Mouse (Mus musculus): ENCODE measurements around the gene Zcchc2. TPM values are rescaled to one million over a fixed set of nuclear protein-coding genes. Genes with fewer than 3 reads are reported as not detected.
A peak's percentile ranks its signal among the peaks of the same experiment; 100 is the strongest.

Gene Zcchc2
- total and polyA plus RNA-seq, 3 experiments: 6.8 to 12.6 (median 7.8) TPM

GRCm38 (mm10) chr1:105956057-105956456, 34.1 kb upstream of the Zcchc2 start:
- dilution Hi-C loops (cut with MboI; ENCODE audit: extremely low pct_ligation_motif_present, extremely low pct_unique_long_range_greater_than_20kb, low sequenced_read_pairs): no loop called here
- no peak overlapping the region for H3K27ac ChIP-seq (ENCODE audit: insufficient read depth, low read depth)
- H3K4me1 ChIP-seq (ENCODE audit: control insufficient read depth in 1 of 2, insufficient read depth in 2 of 2): no peaks in the 10 kb centered on the region
- H3K27me3 ChIP-seq (replicated peaks): no peaks in the 10 kb centered on the region
- H3K9me3 ChIP-seq (replicated peaks; ENCODE audit: low read length): no peaks in the 10 kb centered on the region
- in situ Hi-C loops (cut with MboI; ENCODE audit: low pct_ligation_motif_present, low pct_unique_long_range_greater_than_20kb, low sequenced_read_pairs): no loop called here
- DNase-seq (ENCODE audit: extremely low read depth): no peak
- H3K4me2 ChIP-seq (ENCODE audit: insufficient read depth, low read depth, poor library complexity, severe bottlenecking): no peak overlapping the region
- no peak for TF ChIP-seq E2F4 (IDR thresholded peaks at IDR 0.05; ENCODE audit: insufficient replicate concordance, low read depth, low read length)
- no peak for TF ChIP-seq CHD2 (IDR thresholded peaks at IDR 0.05; ENCODE audit: low read length)
- no peak for TF ChIP-seq PAX5 (IDR thresholded peaks at IDR 0.05; ENCODE audit: low read length)
- TF ChIP-seq GABPA (IDR thresholded peaks at IDR 0.05; ENCODE audit: insufficient replicate concordance, low read depth, low read length): no peak
- TF ChIP-seq CTCF (conservative IDR thresholded peaks at IDR 0.05 in 1 of 2, IDR thresholded peaks at IDR 0.05 in 1 of 2; ENCODE audit: low read depth in 2 of 2, low read length in 2 of 2): no peak
- H3K36me3 ChIP-seq (replicated peaks in 1 of 2; ENCODE audit: control insufficient read depth in 1 of 2, insufficient read depth in 1 of 2, low read length in 1 of 2): no peaks in the 10 kb centered on the region
- H3K9ac ChIP-seq (ENCODE audit: insufficient read depth, low read depth): no peak overlapping the region
- no peak overlapping the region for H3K4me3 ChIP-seq (replicated peaks in 1 of 3; ENCODE audit: low read depth in 2 of 3, low read length in 2 of 3, poor library complexity in 1 of 3)
- no peaks in the 10 kb centered on the region for H3K79me2 ChIP-seq (replicated peaks; ENCODE audit: control insufficient read depth, extremely low read depth, insufficient read depth, poor library complexity, severe bottlenecking)

DNA sequence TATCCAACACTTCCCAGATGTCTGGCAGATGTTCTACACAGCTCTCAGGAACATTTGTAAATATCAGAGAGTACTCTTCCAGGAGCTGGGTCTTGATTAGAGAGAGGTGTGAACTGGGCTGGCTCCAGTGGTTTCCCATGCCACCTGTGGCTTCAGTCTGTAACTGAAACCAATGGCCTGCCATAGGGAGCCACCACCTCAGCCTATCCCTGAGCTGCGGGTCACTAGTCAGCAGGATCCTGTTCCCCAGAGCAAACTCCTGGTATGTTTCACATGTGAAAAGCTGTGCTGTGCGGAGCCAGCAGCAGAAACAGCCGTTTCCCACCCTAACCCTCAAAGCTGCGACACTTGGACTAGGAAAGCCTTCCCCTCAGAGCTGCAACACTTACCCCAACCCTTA, 28.7 kb upstream of the Zcchc2 start:
- Histone ChIP-seq H3K27ac (ENCODE audit: insufficient read depth, low read depth) (no peak overlapping the region), H3K9ac (ENCODE audit: insufficient read depth, low read depth) (no peak overlapping the region), H3K4me1 (ENCODE audit: control insufficient read depth in 1 of 2, insufficient read depth in 2 of 2) (0 out of 4 replicates have a peak, but pooled peaks cover 0 to 2% of the 10 kb centered on the region in 2 experiments), H3K27me3 (replicated peaks) (no peaks in the 10 kb centered on the region), H3K36me3 (replicated peaks in 1 of 2; ENCODE audit: control insufficient read depth in 1 of 2, insufficient read depth in 1 of 2, low read length in 1 of 2) (no peaks in the 10 kb centered on the region), H3K79me2 (replicated peaks; ENCODE audit: control insufficient read depth, extremely low read depth, insufficient read depth, poor library complexity, severe bottlenecking) (no peaks in the 10 kb centered on the region), H3K9me3 (replicated peaks; ENCODE audit: low read length) (no peaks in the 10 kb centered on the region), H3K4me2 (ENCODE audit: insufficient read depth, low read depth, poor library complexity, severe bottlenecking) (no peak overlapping the region), H3K4me3 (replicated peaks in 1 of 3; ENCODE audit: low read depth in 2 of 3, low read length in 2 of 3, poor library complexity in 1 of 3) (no peak overlapping the region)
- dilution Hi-C loops (cut with MboI; ENCODE audit: extremely low pct_ligation_motif_present, extremely low pct_unique_long_range_greater_than_20kb, low sequenced_read_pairs): no loop called here
- in situ Hi-C loops (cut with MboI; ENCODE audit: low pct_ligation_motif_present, low pct_unique_long_range_greater_than_20kb, low sequenced_read_pairs): no loop called here
- TF ChIP-seq MAX (IDR thresholded peaks at IDR 0.05; ENCODE audit: low read length) (no peak), RCOR1 (conservative IDR thresholded peaks at IDR 0.05; ENCODE audit: low read depth, low read length) (no peak), NRF1 (IDR thresholded peaks at IDR 0.05; ENCODE audit: low read depth, low read length) (no peak), JUN (IDR thresholded peaks at IDR 0.05; ENCODE audit: insufficient read depth, low read depth, low read length) (no peak), IRF4 (IDR thresholded peaks at IDR 0.05; ENCODE audit: low read depth, low read length) (no peak), CHD1 (IDR thresholded peaks at IDR 0.05; ENCODE audit: low read depth, low read length) (no peak), PAX5 (IDR thresholded peaks at IDR 0.05; ENCODE audit: low read length) (no peak)
- DNase-seq (ENCODE audit: extremely low read depth): no peak

GRCm38 (mm10) chr1:105962084-105962818, 28.0 kb upstream of the Zcchc2 start:
- no peaks in the 10 kb centered on the region for H3K36me3 ChIP-seq (replicated peaks in 1 of 2; ENCODE audit: control insufficient read depth in 1 of 2, insufficient read depth in 1 of 2, low read length in 1 of 2)
- H3K9ac ChIP-seq (ENCODE audit: insufficient read depth, low read depth): no peak overlapping the region
- no peak overlapping the region for H3K27ac ChIP-seq (ENCODE audit: insufficient read depth, low read depth)
- no peak for DNase-seq (ENCODE audit: extremely low read depth)
- in situ Hi-C loops (cut with MboI; ENCODE audit: low pct_ligation_motif_present, low pct_unique_long_range_greater_than_20kb, low sequenced_read_pairs) (no loop called here), dilution Hi-C loops (cut with MboI; ENCODE audit: extremely low pct_ligation_motif_present, extremely low pct_unique_long_range_greater_than_20kb, low sequenced_read_pairs) (no loop called here)
- no peak overlapping the region for H3K4me2 ChIP-seq (ENCODE audit: insufficient read depth, low read depth, poor library complexity, severe bottlenecking)
- H3K4me3 ChIP-seq (replicated peaks in 1 of 3; ENCODE audit: low read depth in 2 of 3, low read length in 2 of 3, poor library complexity in 1 of 3): no peak overlapping the region
- H3K9me3 ChIP-seq (replicated peaks; ENCODE audit: low read length): no peaks in the 10 kb centered on the region
- no peaks in the 10 kb centered on the region for H3K79me2 ChIP-seq (replicated peaks; ENCODE audit: control insufficient read depth, extremely low read depth, insufficient read depth, poor library complexity, severe bottlenecking)
- no peaks in the 10 kb centered on the region for H3K27me3 ChIP-seq (replicated peaks)
- TF ChIP-seq PAX5 (IDR thresholded peaks at IDR 0.05; ENCODE audit: low read length): no peak
- 0 out of 2 replicates have a peak, but pooled peaks have one; percentile 32 for TF ChIP-seq IRF4 (IDR thresholded peaks at IDR 0.05; ENCODE audit: low read depth, low read length)
- peaks cover 2% of the 10 kb centered on the region in 2 experiments; a peak in 1 of 4 replicates for H3K4me1 ChIP-seq (ENCODE audit: control insufficient read depth in 1 of 2, insufficient read depth in 2 of 2)

Measured in CH12.LX (cell line).